Mouse (Mus musculus): ENCODE measurements around the gene Nfkbid. TPM values are rescaled to one million over a fixed set of nuclear protein-coding genes. Genes with fewer than 3 reads are reported as not detected.

Gene Nfkbid
- polyA plus RNA-seq, 1 experiment from 2014 or later: 2.7 TPM

DNA sequence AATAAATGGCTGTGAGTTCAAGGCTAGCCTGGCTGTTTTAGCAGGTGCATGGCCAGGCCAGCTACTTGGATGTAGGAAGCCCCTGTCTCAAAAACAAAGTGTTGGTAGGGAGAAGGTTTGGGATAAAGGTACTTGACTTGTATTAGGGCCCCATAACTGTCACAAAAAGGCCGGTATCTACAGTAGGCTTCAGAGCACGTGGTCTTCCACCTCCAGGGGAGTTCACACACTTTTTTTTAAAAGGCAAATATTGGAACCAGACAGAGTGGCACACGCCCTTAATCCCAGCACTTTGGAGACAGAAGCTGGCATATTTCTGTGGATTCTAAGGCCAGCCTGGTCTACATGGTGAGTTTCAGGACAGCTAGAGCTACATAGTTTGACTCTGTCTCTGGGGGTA is 859 bp upstream of the Nfkbid start:
- Histone ChIP-seq H3K36me3 (ENCODE audit: control insufficient read depth, insufficient read depth, low read length) (no peaks in the 10 kb centered on the region), H3K4me3 (ENCODE audit: low read depth, low read length) (no peak overlapping the region), H3K4me2 (ENCODE audit: low read length) (no peak overlapping the region), H3K27me3 (ENCODE audit: control insufficient read depth, insufficient read depth, low read depth, low read length) (no peaks in the 10 kb centered on the region), H3K9ac (ENCODE audit: low read depth, low read length) (no peak overlapping the region), H3K27ac (ENCODE audit: low read length) (no peak overlapping the region), H3K9me3 (replicated peaks; ENCODE audit: control insufficient read depth, low read length, poor library complexity, severe bottlenecking) (peaks cover 3% of the 10 kb centered on the region; the same call in 1 of the 2 replicates), H3K4me1 (ENCODE audit: control insufficient read depth, insufficient read depth, low read length) (peaks cover 17% of the 10 kb centered on the region; the same call in 1 of the 2 replicates)
- 94% methylated on average over 3 of the region's 3 CpGs for WGBS
- ATAC-seq: no peak

GRCm38 (mm10) chr7:30421890-30422435 is 431 bp downstream of the Nfkbid start:
- Histone ChIP-seq H3K9me3 (replicated peaks; ENCODE audit: control insufficient read depth, low read length, poor library complexity, severe bottlenecking) (peaks cover 3% of the 10 kb centered on the region; the same call in 1 of the 2 replicates), H3K4me1 (ENCODE audit: control insufficient read depth, insufficient read depth, low read length) (peaks cover 17% of the 10 kb centered on the region; the same call in 1 of the 2 replicates), H3K4me3 (ENCODE audit: low read depth, low read length) (peak overlapping the region; percentile 68), H3K9ac (ENCODE audit: low read depth, low read length) (peak overlapping the region; percentile 79), H3K36me3 (ENCODE audit: control insufficient read depth, insufficient read depth, low read length) (peaks cover 3% of the 10 kb centered on the region; the same call in 1 of the 2 replicates), H3K4me2 (ENCODE audit: low read length) (peak overlapping the region; percentile 99), H3K27me3 (ENCODE audit: control insufficient read depth, insufficient read depth, low read depth, low read length) (no peaks in the 10 kb centered on the region), H3K27ac (ENCODE audit: low read length) (peak overlapping the region; percentile 58)
- ATAC-seq: peak; percentile 89
- under 1% methylated on average over 45 of the region's 45 CpGs for WGBS

- ATAC-seq: peak; percentile 54
- no peaks in the 10 kb centered on the region for H3K27me3 ChIP-seq (ENCODE audit: control insufficient read depth, insufficient read depth, low read depth, low read length)
- peak overlapping the region; percentile 31 for H3K27ac ChIP-seq (ENCODE audit: low read length)
- peaks cover 3% of the 10 kb centered on the region; the same call in 1 of the 2 replicates for H3K9me3 ChIP-seq (replicated peaks; ENCODE audit: control insufficient read depth, low read length, poor library complexity, severe bottlenecking)
- peak overlapping the region; percentile 99 for H3K4me2 ChIP-seq (ENCODE audit: low read length)
- peaks cover 17% of the 10 kb centered on the region; the same call in 1 of the 2 replicates for H3K4me1 ChIP-seq (ENCODE audit: control insufficient read depth, insufficient read depth, low read length)
- peak overlapping the region; percentile 79 for H3K9ac ChIP-seq (ENCODE audit: low read depth, low read length)
- peaks cover 7% of the 10 kb centered on the region; the same call in 1 of the 2 replicates for H3K36me3 ChIP-seq (ENCODE audit: control insufficient read depth, insufficient read depth, low read length)
- 7% methylated on average over 9 of the region's 9 CpGs for WGBS
- peak overlapping the region; percentile 68 for H3K4me3 ChIP-seq (ENCODE audit: low read depth, low read length)
These were observed 1.0 kb downstream of the Nfkbid start for GRCm38 (mm10) chr7:30422560-30422959.

DNA sequence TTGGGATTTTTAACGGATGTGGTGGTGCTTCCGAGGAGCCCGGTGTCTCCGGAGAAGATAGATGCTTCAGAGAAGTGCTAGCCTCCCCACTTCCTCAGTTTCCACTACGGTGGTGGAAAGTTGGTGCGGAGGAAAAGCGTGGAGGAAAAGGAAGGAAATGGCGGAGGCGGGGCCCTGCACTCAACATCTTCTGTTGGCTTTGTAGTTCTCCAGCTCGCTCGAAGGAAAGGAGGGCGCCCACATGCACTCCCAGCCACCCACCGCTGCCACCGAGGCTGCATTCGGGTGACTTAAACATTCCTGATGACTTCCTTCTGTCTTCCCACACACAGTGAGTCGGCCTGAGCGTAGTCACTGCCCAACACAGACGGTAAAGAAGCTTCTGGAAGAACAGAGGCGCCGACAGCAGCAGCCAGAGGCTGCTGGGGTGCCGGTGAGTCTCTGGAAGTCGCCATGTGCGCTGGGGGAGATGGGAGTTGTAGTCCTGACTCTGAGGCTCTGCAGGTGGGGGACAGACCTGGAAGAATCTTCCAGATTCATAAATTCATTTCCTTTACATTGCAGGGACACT is 1.6 kb downstream of the Nfkbid start:
- peak overlapping the region; percentile 99 for H3K4me2 ChIP-seq (ENCODE audit: low read length)
- H3K9ac ChIP-seq (ENCODE audit: low read depth, low read length): peak overlapping the region; percentile 79
- peaks cover 7% of the 10 kb centered on the region; the same call in 1 of the 2 replicates for H3K36me3 ChIP-seq (ENCODE audit: control insufficient read depth, insufficient read depth, low read length)
- WGBS: 46% methylated on average over 23 of the region's 23 CpGs
- no peak overlapping the region for H3K27ac ChIP-seq (ENCODE audit: low read length)
- no peaks in the 10 kb centered on the region for H3K27me3 ChIP-seq (ENCODE audit: control insufficient read depth, insufficient read depth, low read depth, low read length)
- peak overlapping the region; percentile 68 for H3K4me3 ChIP-seq (ENCODE audit: low read depth, low read length)
- peaks cover 3% of the 10 kb centered on the region; the same call in 1 of the 2 replicates for H3K9me3 ChIP-seq (replicated peaks; ENCODE audit: control insufficient read depth, low read length, poor library complexity, severe bottlenecking)
- no peak for ATAC-seq
- peaks cover 17% of the 10 kb centered on the region; the same call in 1 of the 2 replicates for H3K4me1 ChIP-seq (ENCODE audit: control insufficient read depth, insufficient read depth, low read length)

GRCm38 (mm10) chr7:30429327-30429726 is 7.8 kb downstream of the Nfkbid start:
- no peak for ATAC-seq
- Histone ChIP-seq H3K4me1 (ENCODE audit: control insufficient read depth, insufficient read depth, low read length) (no peaks in the 10 kb centered on the region), H3K9ac (ENCODE audit: low read depth, low read length) (no peak overlapping the region), H3K27me3 (ENCODE audit: control insufficient read depth, insufficient read depth, low read depth, low read length) (no peaks in the 10 kb centered on the region), H3K9me3 (replicated peaks; ENCODE audit: control insufficient read depth, low read length, poor library complexity, severe bottlenecking) (no peaks in the 10 kb centered on the region), H3K4me3 (ENCODE audit: low read depth, low read length) (no peak overlapping the region), H3K4me2 (ENCODE audit: low read length) (no peak overlapping the region), H3K27ac (ENCODE audit: low read length) (no peak overlapping the region), H3K36me3 (ENCODE audit: control insufficient read depth, insufficient read depth, low read length) (peaks cover 7% of the 10 kb centered on the region; the same call in 1 of the 2 replicates)

DNA sequence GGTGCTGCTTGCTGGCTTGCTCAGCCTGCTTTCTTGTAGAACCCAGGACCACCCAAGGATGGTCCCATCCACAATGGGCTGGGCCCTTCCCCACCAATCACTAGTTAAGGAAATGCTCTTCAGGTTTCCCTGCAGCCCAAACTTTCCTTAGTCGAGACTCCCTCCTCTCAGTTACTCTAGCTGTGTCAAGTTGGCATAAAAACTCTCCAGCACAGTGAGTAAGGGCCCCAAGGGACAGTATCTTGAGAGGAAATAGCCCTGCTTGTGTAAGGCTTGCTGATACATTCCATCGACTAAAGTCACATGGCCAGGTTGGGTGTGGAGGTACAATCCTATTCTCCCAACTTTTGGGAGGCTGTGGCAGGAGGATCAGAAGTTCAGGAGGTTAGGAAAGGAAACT is 8.7 kb downstream of the Nfkbid start:
- 61% methylated on average over 2 of the region's 2 CpGs for WGBS
- Histone ChIP-seq H3K9ac (ENCODE audit: low read depth, low read length) (no peak overlapping the region), H3K9me3 (replicated peaks; ENCODE audit: control insufficient read depth, low read length, poor library complexity, severe bottlenecking) (no peaks in the 10 kb centered on the region), H3K4me3 (ENCODE audit: low read depth, low read length) (no peak overlapping the region), H3K27me3 (ENCODE audit: control insufficient read depth, insufficient read depth, low read depth, low read length) (no peaks in the 10 kb centered on the region), H3K27ac (ENCODE audit: low read length) (no peak overlapping the region), H3K36me3 (ENCODE audit: control insufficient read depth, insufficient read depth, low read length) (peaks cover 10% of the 10 kb centered on the region; the same call in 1 of the 2 replicates), H3K4me2 (ENCODE audit: low read length) (no peak overlapping the region), H3K4me1 (ENCODE audit: control insufficient read depth, insufficient read depth, low read length) (no peaks in the 10 kb centered on the region)
- ATAC-seq: no peak

- Histone ChIP-seq H3K36me3 (ENCODE audit: control insufficient read depth, insufficient read depth, low read length) (peaks cover 17% of the 10 kb centered on the region), H3K9me3 (replicated peaks; ENCODE audit: control insufficient read depth, low read length, poor library complexity, severe bottlenecking) (no peaks in the 10 kb centered on the region), H3K4me3 (ENCODE audit: low read depth, low read length) (no peak overlapping the region), H3K9ac (ENCODE audit: low read depth, low read length) (no peak overlapping the region), H3K4me1 (ENCODE audit: control insufficient read depth, insufficient read depth, low read length) (no peaks in the 10 kb centered on the region), H3K27ac (ENCODE audit: low read length) (no peak overlapping the region), H3K4me2 (ENCODE audit: low read length) (no peak overlapping the region), H3K27me3 (ENCODE audit: control insufficient read depth, insufficient read depth, low read depth, low read length) (no peaks in the 10 kb centered on the region)
- peak; percentile 66 for ATAC-seq
- 7% methylated on average over 3 of the region's 3 CpGs for WGBS
These were observed 10.3 kb downstream of the Nfkbid start for GRCm38 (mm10) chr7:30431793-30432192.

- H3K27ac ChIP-seq (ENCODE audit: low read length): no peak overlapping the region
- WGBS: 4% methylated on average over 10 of the region's 10 CpGs
- H3K36me3 ChIP-seq (ENCODE audit: control insufficient read depth, insufficient read depth, low read length): peaks cover 18% of the 10 kb centered on the region
These were observed 12.7 kb downstream of the Nfkbid start for GRCm38 (mm10) chr7:30434238-30434637.

GRCm38 (mm10) chr7:30434701-30435100 is 13.2 kb downstream of the Nfkbid start:
- H3K4me3 ChIP-seq (ENCODE audit: low read depth, low read length): no peak overlapping the region
- H3K36me3 ChIP-seq (ENCODE audit: control insufficient read depth, insufficient read depth, low read length): peaks cover 19% of the 10 kb centered on the region

More at GRCm38 (mm10) chr7:30434238-30434637, 12.7 kb downstream of the Nfkbid start:
- ATAC-seq: no peak
- H3K4me1 ChIP-seq (ENCODE audit: control insufficient read depth, insufficient read depth, low read length): no peaks in the 10 kb centered on the region
- no peak overlapping the region for H3K4me2 ChIP-seq (ENCODE audit: low read length)
- no peak overlapping the region for H3K4me3 ChIP-seq (ENCODE audit: low read depth, low read length)
- H3K9me3 ChIP-seq (replicated peaks; ENCODE audit: control insufficient read depth, low read length, poor library complexity, severe bottlenecking): no peaks in the 10 kb centered on the region
- no peak overlapping the region for H3K9ac ChIP-seq (ENCODE audit: low read depth, low read length)
- H3K27me3 ChIP-seq (ENCODE audit: control insufficient read depth, insufficient read depth, low read depth, low read length): no peaks in the 10 kb centered on the region

More at GRCm38 (mm10) chr7:30434701-30435100, 13.2 kb downstream of the Nfkbid start:
- Histone ChIP-seq H3K9me3 (replicated peaks; ENCODE audit: control insufficient read depth, low read length, poor library complexity, severe bottlenecking) (no peaks in the 10 kb centered on the region), H3K4me1 (ENCODE audit: control insufficient read depth, insufficient read depth, low read length) (no peaks in the 10 kb centered on the region), H3K27me3 (ENCODE audit: control insufficient read depth, insufficient read depth, low read depth, low read length) (no peaks in the 10 kb centered on the region), H3K9ac (ENCODE audit: low read depth, low read length) (no peak overlapping the region), H3K4me2 (ENCODE audit: low read length) (no peak overlapping the region), H3K27ac (ENCODE audit: low read length) (no peak overlapping the region)
- ATAC-seq: no peak
- WGBS: 73% methylated on average over 10 of the region's 10 CpGs

Measured in midbrain, embryonic 16.5 days (tissue).